Mouse (Mus musculus): ENCODE data around the gene Prtg. TPM values are rescaled to one million over a fixed set of nuclear protein-coding genes. Genes with fewer than 3 reads are reported as not detected.

Prtg gene
- 0.28 and 0.43 TPM in 2 replicates for polyA plus RNA-seq (2012; rRNA removed)

DNA sequence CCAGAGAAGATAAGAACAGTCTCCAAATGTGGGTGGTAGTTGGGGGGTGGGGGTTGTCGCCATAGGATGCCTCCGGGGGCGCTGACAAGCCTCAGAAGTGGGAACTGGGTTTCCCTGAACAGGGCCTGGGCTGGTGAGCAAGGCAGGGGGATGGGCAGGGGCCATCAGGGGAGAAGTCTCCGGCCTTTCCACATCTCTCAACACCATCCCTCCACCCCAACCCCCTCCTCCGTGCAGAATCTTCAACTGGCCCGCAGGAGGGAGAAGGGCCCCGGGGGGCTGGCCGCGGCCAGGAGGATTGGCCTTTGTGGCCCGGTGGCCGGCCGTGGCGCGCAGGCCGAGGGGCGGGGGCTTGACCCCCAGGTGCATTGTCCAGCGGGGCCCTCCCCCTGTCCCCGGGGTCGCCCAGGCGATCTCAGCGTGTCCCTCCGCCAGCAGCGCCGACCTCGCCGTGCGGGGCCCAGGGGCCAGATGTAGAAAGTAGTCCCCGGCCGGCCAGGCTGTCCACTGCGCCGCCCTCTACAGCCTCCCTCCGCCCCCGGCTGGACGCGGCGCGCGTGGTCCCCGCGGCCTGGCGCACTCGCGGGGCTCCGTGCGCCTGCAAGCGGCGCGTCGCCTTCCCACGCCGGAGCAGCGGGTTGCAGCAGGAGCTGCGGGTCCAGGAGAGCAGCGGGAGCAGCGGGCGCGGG, at the start of gene Prtg:
Gene Prtg (plus strand): TSS at position 144 of the 689 bp plus-strand sequence.

DNA sequence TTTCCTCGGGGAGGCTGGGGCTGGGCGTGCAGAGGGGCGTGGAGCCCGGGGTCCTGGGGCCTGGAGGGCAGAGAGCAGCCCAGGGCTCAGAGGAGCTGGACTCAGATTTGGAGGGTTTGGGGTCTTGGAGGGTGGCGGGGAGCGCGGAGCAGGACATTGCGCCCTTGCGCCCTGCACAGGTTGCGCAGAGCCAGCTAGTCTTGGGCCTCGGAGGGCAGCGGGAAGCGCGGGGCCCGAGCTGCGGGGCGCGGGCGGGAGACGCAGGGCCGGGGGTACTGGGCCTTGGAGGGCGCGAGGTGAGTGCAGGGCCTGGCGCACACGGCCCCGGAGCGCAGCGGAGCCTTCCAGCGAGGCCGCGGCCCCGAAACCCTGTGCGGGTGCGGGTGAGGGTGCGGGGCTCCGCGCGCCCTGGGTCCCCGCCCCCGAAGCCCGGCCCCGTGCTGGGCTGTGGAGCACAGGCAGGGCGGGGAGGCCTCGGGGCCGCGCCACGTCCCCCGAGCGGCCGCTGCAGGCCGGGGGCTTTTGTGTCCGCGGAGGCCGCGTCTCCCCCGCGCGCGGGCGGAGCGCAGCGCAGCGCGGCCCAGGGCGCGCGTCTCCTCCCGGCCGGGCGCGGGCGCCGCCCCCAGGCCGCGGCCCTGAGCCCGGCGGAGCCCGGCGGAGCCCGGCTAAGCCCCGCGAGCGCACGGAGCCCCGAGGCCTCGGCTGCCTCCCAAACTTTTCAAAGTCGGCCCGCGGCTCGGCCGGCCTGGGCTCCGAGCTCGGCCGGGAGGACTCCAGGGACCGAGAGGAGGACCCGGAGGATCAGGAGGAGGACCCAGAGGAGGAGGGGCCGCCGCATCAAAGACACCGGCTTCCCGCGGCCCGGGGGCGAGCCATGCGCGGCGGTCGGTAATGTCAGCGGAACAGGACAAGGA, 118.6 kb downstream of the Prtg start, which contains the start of gene Pygo1:
Gene Pygo1 (plus strand): TSS at position 625 of the 914 bp plus-strand sequence.

DNA sequence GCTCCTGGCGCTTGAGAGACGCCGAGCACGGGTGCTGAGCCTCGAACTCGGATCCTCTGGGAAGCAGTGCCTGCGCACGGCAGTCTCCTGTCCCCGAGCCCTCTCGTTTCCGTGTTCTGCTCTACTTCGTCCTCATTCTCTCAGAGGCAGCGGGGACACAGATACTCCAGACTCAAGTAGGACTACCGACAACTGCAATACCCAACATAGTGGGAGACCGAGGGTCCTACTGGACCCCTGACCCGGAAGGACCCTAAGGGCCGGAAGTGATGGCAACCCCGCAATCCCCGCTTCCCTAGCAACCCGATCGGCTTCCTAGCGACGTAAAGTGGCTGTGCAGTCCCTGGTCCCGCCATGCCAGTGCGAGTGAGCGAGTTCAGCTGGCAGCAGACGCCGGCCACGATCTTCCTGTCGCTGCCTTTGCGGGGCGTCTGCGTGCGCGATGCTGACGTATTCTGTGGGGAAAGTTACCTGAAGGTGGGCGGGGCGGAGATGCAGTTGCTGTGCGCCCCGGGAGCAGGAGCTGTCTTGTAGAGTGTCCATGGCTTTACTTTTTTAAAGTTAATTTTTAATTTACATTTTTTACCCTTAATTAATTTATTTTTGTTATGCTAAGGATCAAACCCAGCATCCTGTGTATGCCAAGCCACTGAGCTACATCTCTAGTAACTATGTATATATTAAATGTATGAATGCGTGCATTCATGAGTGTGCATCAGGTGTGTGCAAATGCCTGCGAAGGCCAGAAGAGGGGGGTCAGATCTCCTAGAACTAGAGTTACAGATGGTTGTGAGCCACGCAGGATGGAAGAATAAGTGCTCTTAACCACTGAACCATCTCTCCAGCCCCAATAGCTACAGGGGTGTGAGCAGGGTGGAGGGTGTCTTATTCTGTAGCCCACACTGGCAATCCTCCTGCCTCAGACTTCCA, 152.1 kb downstream of the Prtg start, which contains the start of the genes Dyx1c1 and Gm44503:
Gene Dyx1c1 (plus strand): TSS at position 265 of the 930 bp plus-strand sequence.
Gene Gm44503 (plus strand): TSS at position 332 of the 930 bp plus-strand sequence.

Other genes with a start within 250 kb of the Prtg start
- gene Nedd4, start 144.5 kb upstream of the Prtg start, polyA plus RNA-seq (2012; rRNA removed), result 87.7 and 98.5 TPM in 2 replicates
- gene Pygo1, start 118.8 kb downstream of the Prtg start, polyA plus RNA-seq (2012; rRNA removed), result 0.13 and 0.16 TPM in 2 replicates
- gene Dyx1c1, start 151.9 kb downstream of the Prtg start, polyA plus RNA-seq (2012; rRNA removed), result 0.19 and 0.24 TPM in 2 replicates
- gene Gm44503, start 152.0 kb downstream of the Prtg start, polyA plus RNA-seq (2012; rRNA removed), result not detected in 2 replicates
- 4.3 and 4.4 TPM in 2 replicates for gene Ccpg1os, start 178.5 kb downstream of the Prtg start, polyA plus RNA-seq (2012; rRNA removed)
- gene Ccpg1, start 178.6 kb downstream of the Prtg start, polyA plus RNA-seq (2012; rRNA removed), result 7.5 and 8.2 TPM in 2 replicates
- gene Pigb, start 233.5 kb downstream of the Prtg start, polyA plus RNA-seq (2012; rRNA removed), result 3.8 and 4.2 TPM in 2 replicates
- 4.6 and 5.8 TPM in 2 replicates for gene Rab27a, start 238.0 kb downstream of the Prtg start, polyA plus RNA-seq (2012; rRNA removed)

Data from liver, embryonic 18 days (tissue).